Mouse (Mus musculus): ENCODE data around the gene Otulin.

Otulin gene

GRCm38 (mm10) chr15:27545203-27545602 is 85.3 kb downstream of the Otulin start:
- DNase-seq, result no peak

DNA sequence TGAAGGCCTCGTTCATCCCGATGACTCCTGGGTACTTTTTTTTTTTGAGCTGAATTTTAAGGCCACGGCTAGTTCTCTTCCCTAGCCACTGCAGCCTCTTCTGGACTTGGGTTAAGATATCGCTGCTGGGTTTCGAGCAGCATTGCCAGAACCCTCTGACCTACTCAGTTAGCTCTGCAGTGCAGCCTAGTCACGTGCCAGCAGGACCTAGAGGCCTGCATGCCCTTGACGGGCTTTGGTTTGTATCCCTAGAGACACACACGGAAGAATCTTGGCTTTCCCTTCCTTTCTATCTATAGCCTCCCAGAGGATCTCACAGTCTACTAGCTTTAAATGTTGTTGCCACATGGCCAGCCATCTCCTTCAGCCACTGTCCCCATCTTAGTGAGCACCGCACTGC is 90.7 kb downstream of the Otulin start:
- DNase-seq, result peak in 1 of 2 experiments; percentile 48

DNA sequence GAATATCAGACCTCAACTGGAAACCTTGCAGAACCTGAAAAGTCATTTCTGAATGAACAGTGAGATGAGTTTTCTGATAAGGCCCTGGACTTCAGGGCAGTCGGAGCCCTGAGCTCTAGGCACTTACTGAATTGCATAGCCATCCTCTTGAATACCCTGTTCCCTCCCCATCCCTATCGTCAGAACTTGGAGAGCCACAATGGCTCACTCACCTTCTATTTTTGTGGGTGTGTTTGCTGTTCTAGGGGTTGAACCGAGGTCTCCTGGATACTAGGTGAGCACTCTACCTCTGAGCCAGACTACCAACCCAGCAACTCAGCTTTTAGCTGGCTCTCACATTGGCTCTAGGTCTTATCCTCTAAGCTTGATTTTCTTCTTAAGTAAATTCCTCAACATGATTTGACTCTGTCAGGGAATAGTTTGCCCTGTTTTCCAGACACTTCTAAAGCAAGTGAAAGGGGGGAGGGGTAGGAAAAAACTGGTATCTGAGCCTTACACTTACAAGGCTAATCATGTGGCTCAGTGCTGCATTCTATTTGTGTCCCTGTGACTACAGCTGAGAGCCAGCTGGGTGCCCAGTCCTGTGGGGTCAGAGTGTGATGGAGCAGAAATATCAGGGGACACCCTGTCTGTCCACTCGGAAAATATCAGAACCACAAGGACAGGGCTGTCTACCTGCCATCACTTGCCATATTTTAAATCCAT is 92.8 kb downstream of the Otulin start:
- DNase-seq, result no peak

- no peak for DNase-seq
Measured at GRCm38 (mm10) chr15:27536771-27537170, 93.7 kb downstream of the Otulin start.

DNA sequence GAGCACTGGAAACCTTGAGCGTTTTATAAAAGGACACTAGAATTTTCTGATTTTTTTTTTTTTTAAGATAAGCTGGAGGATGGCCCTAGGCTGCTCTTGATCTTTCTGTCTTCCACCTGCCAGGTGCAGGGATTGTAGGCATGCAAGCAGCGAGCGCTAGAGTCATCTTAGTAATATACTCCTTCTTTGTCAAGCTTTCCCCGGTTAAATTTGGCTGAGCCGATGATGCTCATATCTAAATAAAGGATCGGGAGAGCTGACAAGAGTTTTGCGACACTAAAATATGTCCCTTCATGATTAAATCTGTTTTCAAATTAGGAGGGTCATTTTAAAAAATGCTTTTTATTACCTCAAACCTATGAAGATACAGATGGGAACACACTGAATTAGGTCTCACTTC is 94.3 kb downstream of the Otulin start:
- DNase-seq, result no peak

- DNase-seq, result no peak
Measured at GRCm38 (mm10) chr15:27535681-27536080, 94.8 kb downstream of the Otulin start.

DNA sequence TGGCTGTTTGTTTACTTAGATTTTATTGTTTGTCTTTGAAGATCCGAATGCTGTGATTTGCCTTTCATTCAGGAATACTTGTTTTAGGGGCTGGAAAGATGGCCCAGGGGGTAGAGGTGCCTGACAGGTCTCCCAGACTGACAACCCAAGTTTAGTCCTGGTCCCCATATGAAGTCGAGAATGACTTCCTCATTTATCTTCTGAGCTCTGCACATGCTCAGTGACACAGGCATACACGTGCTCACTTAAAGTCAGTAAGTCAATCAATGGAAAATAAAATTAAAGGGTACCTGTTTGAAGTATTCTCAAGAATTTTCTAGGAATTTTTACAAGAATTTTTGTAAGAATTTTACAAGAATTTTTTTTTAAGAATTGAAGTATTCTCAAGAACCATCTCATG is 97.5 kb downstream of the Otulin start:
- no peak for DNase-seq

- no peak for DNase-seq
Measured at GRCm38 (mm10) chr15:27530023-27530422, 100.5 kb downstream of the Otulin start.

- no peak for DNase-seq
Measured at GRCm38 (mm10) chr15:27528896-27529295, 101.6 kb downstream of the Otulin start.

GRCm38 (mm10) chr15:27525233-27526005 is 105.1 kb downstream of the Otulin start:
- DNase-seq, result peak; percentile 44 to 65

GRCm38 (mm10) chr15:27519857-27520256 is 110.6 kb downstream of the Otulin start:
- DNase-seq, result no peak

DNA sequence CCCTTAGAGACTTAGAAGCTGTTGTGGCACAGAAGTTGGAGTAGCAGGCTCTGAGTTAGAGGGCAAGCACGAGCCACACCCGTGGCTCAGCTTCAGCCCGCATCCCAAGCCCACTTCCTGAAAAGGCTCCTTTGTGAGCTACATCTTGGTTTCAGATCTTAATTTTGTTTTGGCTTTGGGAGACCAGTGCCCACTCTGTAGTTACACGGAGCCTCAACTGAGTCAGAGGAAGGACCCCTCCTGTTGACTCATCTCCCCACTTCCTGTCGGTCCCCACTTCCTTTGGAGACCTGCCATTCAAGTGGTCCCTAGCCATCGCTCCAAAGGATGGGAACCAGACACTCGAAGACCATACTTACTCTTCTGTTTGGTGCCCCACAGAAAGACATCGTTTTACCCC is 112.5 kb downstream of the Otulin start:
- DNase-seq, result no peak

GRCm38 (mm10) chr15:27516927-27517326 is 113.6 kb downstream of the Otulin start:
- DNase-seq, result no peak

- peak; percentile 75 to 86 for DNase-seq
Measured at GRCm38 (mm10) chr15:27508982-27509381, 121.5 kb downstream of the Otulin start.

DNA sequence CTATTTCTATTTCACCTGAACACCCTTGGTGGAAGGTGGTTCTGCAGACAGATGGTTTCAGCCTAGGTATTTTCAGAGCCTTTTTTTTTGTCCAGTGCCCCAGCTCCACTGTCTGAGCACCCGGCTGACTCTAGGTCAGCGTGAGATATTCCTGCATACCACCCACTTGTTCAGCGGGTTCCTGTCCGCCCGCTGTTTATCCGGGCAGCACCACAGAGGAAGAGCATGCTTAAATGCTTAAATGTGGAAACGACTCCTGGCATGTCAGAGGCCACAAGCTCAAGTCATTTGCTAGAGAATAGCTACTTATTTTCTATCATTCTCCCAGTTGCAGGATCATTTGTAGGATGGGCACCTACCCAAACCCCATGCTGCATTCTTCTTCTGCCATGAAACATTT is 122.3 kb downstream of the Otulin start:
- peak in 1 of 2 experiments; percentile 35 for DNase-seq

- no peak for DNase-seq
Measured at GRCm38 (mm10) chr15:27506893-27507596, 123.4 kb downstream of the Otulin start.

GRCm38 (mm10) chr15:27506127-27506886 is 124.2 kb downstream of the Otulin start:
- DNase-seq, result peak in 1 of 2 experiments; percentile 42

DNA sequence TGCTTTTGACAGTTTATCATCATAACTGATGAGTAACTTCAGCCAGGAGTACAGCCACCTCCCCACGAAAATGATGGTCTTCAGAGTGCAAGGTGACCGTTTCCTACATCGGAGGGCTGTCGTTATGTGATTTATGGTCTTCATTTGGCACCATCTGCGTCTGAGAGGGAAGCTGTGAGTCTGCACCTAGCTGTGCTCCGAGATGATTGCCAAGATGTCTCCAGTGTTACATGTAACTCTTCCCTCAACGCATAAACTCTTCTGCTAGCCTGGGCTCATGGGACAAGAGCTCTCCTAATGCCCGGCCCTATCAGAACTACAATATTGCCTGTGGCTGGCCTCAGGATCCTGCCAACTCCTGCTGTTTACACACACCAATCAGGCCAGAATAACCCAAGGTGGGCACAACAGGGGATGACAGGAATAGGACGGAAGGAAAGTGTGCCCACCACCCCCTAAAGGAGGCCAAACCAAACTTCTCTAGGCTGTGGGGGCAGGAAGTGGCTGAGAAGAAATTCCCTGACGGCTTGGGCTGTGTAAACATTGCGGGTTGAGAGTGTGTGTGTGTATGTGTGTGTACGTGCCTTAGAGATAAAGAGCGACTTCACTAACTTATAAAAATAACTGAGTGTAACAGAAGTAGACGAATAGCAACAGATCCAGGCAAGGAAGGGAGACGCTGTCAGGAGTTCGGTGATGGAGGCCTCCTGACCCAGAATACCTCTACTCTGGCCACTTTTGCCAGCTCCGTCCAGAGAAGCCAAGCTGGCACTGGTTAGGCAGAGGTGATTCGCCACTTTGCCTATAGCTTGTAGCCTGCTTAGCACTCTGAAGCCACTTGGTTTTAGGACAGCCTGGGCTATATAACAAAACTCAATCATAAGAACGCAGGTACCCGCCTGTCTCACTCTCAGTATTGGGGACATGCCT is 126.4 kb downstream of the Otulin start:
- peak in 1 of 2 experiments; percentile 42 for DNase-seq

DNA sequence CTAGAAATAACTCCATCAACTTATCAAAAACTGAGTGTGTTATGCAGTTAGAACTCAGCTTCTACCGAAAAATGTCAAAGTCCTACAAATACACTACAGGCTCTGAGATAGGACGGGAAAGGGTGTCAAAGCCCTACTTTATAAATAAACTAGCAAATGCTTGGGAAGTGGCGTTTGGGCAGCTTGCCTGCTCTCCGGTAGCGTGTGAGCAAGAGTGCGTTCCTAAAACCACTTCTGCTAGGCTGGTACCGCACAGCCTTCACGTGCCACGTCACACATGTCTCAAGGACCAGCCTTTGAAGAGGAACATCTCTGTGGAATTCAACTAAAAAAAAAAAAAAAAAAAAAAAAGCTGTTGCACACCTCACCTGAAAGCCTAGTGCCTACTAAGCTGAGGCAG is 127.3 kb downstream of the Otulin start:
- DNase-seq, result peak; percentile 42 to 70

DNA sequence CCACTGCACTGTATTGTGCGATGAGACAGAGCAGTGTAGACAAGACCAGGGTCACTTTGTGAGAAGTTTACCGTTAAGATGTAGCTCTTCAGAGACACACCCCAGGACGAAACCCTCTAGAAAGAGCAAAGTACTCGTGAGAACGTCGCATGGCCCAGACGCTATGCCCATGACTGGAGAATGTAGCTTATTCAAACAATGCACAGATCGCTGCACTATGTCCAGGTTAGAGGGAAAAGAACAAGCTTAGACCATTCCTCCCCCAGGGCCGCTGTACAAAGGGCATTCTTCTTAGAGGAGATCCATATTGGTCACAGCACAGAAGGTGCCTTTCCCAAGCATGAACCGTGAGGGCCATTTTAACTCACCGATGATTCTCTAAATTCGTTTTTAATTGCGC is 128.2 kb downstream of the Otulin start:
- DNase-seq, result no peak

- no peak for DNase-seq
Measured at GRCm38 (mm10) chr15:27500390-27500789, 130.1 kb downstream of the Otulin start.

DNA sequence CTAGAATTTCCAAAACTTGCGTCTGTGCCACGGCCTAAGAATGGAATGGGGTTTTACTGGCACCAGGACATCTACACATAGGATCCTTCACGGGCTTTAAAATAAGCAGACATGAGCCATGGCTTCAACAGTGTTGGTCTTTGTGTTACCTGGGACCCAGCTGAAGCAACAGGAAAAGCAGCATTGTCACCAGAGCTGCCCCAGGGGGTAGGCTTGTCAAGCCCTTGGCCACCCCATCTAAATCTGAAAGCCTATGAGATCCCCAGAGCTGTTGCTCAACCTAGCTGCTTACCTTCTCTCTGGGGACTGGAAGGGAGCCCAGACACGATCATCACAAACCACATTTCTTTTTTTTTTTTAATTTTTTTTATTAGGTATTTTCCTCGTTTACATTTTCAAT is 132.4 kb downstream of the Otulin start:
- no peak for DNase-seq
